Mouse (Mus musculus) heart, embryonic 15.5 days (tissue): ENCODE results near the gene Btbd16. TPM values are rescaled to one million over a fixed set of nuclear protein-coding genes. Genes with fewer than 3 reads are reported as not detected.

Experiments used
- ATAC-seq: fragments of 200-750 bp; cut with Nextera tagmentation; replicated peaks from 2 replicates; pipeline ENCODE4 v1.8.0; 2017; ENCODE audit warnings: low read depth, moderate TSS enrichment; ENCODE audit not compliant: insufficient number of reproducible peaks, insufficient read depth, low FRiP score
- H3K27ac ChIP-seq: fragments of 300-500 bp; sonication (generic); 2 replicates; pipeline ENCODE4 v1.5.1; 2015; ENCODE audit warnings: mild to moderate bottlenecking, inconsistent platforms
- H3K27me3 ChIP-seq: fragments of 300-500 bp; sonication (generic); 2 replicates; pipeline ENCODE4 v1.6.1; 2015; ENCODE audit warnings: inconsistent platforms
- H3K36me3 ChIP-seq: fragments of 300-500 bp; sonication (generic); 2 replicates; pipeline ENCODE4 v1.6.1; 2015; ENCODE audit warnings: mild to moderate bottlenecking, inconsistent platforms
- H3K4me1 ChIP-seq: fragments of 300-500 bp; sonication (generic); replicated peaks from 2 replicates; pipeline ENCODE4 v1.6.1; 2015; ENCODE audit warnings: inconsistent platforms
- H3K4me2 ChIP-seq: fragments of 300-500 bp; sonication (generic); 2 replicates; pipeline ENCODE4 v1.6.1; 2015; ENCODE audit warnings: inconsistent platforms, mild to moderate bottlenecking, moderate library complexity
- H3K4me3 ChIP-seq: fragments of 300-500 bp; sonication (generic); 2 replicates; pipeline ENCODE4 v1.5.1; 2015; ENCODE audit warnings: mild to moderate bottlenecking, inconsistent platforms
- H3K9ac ChIP-seq: fragments of 300-500 bp; sonication (generic); 2 replicates; pipeline ENCODE4 v1.6.1; 2015; ENCODE audit warnings: mild to moderate bottlenecking, inconsistent platforms
- H3K9me3 ChIP-seq: fragments of 300-500 bp; sonication (generic); replicated peaks from 2 replicates; pipeline ENCODE4 v1.6.1; 2016; ENCODE audit warnings: inconsistent platforms
- WGBS: fragments of 180-500 bp; shearing (Covaris S2); methylation state at CpG from one replicate; pipeline ENCODE4 v1.1.7; 2015; ENCODE audit warnings: mixed read lengths; 5-methylcytosine and 5-hydroxymethylcytosine counted together
- polyA plus RNA-seq: library from polyadenylated mRNA; unstranded; fragments of >200 nt; fragmentation: Nextera tagmentation; extraction: Ambion mirVana; gene quantifications from 2 replicates; pipeline ENCODE4 v1.2.1, GENCODE M21; 2015

Btbd16 gene
- polyA plus RNA-seq, 1 experiment from 2014 or later = 0.09 TPM

DNA sequence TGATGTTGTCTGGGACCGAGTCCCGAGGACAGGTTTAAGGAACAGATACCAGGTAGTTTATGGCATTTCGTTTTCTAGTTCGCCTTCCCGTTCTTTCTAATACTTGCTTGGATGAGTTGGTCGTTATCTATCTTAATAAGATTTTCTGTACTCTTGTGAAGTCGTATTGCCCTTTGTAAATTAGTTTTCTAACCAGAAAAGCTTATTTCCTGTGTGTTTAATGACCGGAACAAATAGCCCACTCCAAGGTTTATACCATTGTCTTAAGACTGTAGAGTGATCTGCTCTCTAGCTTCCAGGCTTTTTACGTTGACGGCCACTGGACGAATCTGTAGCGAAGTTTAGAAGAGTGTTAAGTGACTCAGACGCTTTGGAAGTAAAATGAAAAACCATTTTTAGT, 92.8 kb downstream of the Btbd16 start:
- no peaks in the 10 kb centered on the region for H3K9me3 ChIP-seq
- no peak for ATAC-seq
- peak overlapping the region; percentile 92 for H3K9ac ChIP-seq
- WGBS = 1% methylated on average over 13 of the region's 13 CpGs
- peak overlapping the region; percentile 81 for H3K4me3 ChIP-seq
- peak overlapping the region; percentile 67 for H3K4me2 ChIP-seq
- no peaks in the 10 kb centered on the region for H3K27me3 ChIP-seq
- peak overlapping the region; percentile 89 for H3K27ac ChIP-seq
- H3K36me3 ChIP-seq = no peaks in the 10 kb centered on the region
- peaks cover 21% of the 10 kb centered on the region for H3K4me1 ChIP-seq

DNA sequence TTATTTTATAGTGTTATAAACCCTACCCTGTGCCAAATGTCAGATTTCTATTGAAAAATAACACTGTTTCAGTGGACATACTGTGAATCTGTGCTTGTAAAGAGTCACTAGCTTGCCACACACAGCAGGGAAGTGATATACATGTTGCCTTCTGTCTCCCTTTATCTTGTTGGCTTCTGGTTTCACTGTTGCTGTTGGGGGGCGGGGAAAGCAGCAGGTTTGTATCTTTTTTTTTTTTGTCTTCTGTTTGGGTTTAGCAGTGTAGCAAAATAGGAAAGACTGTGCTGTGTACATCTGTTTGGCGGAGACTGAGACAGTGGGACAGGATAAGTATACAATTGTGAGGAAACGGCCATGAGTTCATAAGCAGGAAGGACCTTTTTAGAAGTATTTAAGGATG, 93.4 kb downstream of the Btbd16 start:
- Histone ChIP-seq H3K9me3 (no peaks in the 10 kb centered on the region), H3K9ac (0 out of 2 replicates have a peak overlapping the region, but pooled peaks have one; percentile 7), H3K36me3 (no peaks in the 10 kb centered on the region), H3K27ac (peak overlapping the region; percentile 47; the same call in 1 of the 2 replicates), H3K4me1 (peaks cover 21% of the 10 kb centered on the region), H3K4me3 (peak overlapping the region; percentile 81), H3K27me3 (no peaks in the 10 kb centered on the region), H3K4me2 (peak overlapping the region; percentile 67)
- 48% methylated on average over 3 of the region's 3 CpGs for WGBS
- ATAC-seq = no peak

Other genes with a start within 250 kb of the Btbd16 start
- gene Nsmce4a, start 201.0 kb upstream of the Btbd16 start, polyA plus RNA-seq = 115 and 118 TPM in 2 replicates
- 43.2 and 46.8 TPM in 2 replicates for gene Tacc2, start 196.6 kb upstream of the Btbd16 start, polyA plus RNA-seq
- gene Plekha1, start 91.7 kb downstream of the Btbd16 start, polyA plus RNA-seq = 50.0 and 53.9 TPM in 2 replicates
- gene Htra1, start 162.0 kb downstream of the Btbd16 start, polyA plus RNA-seq = 78.0 and 80.3 TPM in 2 replicates